Mouse (Mus musculus): ENCODE data around the gene Mest. TPM values are rescaled to one million over a fixed set of nuclear protein-coding genes. Genes with fewer than 3 reads are reported as not detected.

The Mest gene
- polyA plus RNA-seq (2017; shearing (Covaris generic)) = 1 to 10 TPM; 1.2 to 1.6 TPM

DNA sequence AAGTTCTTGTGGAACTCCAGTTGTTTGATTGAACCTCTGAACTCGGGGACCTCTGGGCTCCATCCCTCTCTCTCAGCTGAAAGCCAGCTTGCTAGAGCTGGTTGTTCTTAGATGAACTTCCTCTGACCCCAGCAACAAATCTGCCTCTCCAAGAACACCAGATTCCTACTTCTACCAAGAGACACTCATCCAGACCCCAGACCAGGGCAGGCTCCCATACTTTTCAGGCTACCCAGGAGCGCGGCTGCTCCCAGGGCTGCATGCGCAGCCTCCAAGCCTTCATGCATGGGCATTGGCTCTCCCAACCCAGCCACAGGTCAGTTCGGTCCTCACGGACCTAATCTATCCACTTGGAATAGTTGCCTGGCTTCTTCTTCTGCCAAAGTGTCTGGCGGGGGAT lies at the start of gene Mest:
TSS of gene Mest (plus strand) at position 217 of the 400 bp plus-strand sequence.
- no peak for ATAC-seq

DNA sequence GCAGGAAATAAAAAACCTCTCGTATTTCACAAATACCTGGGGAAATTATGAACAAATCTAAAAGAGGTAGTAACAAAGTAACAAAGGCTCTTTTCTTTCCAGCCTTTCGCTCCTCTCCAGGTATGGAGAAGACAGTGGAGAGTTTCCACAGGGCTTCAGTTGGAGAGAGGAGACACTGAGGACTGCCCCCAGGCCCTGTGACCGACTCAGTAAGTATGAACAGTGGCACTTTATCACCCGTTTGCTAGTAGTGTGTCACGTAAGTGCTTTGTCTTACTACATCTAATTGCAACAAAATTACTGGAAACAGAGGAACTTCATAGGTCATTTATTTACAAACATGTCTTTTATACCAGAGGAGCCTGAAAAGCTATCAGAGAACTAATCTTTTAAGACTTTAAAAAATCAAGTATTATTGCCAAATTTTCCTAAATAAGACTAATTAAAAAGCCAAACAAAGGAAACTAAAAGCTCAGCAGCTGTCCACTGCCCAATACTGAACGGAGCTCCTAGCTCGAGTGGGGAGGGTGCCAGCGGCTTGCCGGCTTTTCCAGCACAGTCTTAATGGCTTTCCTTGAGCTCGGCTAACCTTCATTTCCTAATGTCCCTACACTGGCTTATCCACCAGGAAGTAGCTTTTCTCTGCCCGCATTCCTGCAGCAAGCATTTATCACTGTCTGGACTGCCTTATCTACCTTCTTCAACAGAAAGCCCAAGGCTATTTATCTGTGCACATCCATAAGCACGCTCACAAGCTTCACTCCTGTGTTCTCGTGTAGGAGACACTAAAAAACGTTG lies 49.4 kb upstream of the Mest start:
- ATAC-seq = no peak

DNA sequence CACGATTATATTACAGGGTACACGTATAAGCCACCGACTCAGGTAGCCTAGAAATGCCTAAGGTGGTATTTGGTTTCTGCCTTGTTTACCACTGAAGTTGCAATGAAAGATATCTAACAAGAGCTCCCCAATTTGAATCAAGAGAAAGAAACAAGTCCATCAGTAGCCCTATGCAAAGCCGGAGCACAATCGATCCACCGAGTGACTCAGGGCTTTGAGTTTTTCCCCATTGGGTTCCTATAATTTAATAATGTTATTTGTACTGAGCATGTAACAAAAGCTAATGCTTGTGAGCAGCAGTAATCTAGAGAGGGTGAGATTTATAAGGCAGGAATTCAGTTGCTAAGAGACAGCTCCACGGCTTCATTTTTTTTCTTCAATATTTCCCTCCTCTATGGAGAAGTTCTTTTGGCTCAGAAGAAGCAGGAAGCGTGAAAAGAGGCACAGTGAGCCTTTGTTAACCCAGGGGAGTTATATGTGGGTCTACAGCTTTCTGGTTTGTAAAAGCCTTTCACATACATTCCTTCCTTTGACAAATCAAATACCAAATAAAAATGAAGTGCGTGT lies 48.5 kb upstream of the Mest start:
- ATAC-seq = no peak

DNA sequence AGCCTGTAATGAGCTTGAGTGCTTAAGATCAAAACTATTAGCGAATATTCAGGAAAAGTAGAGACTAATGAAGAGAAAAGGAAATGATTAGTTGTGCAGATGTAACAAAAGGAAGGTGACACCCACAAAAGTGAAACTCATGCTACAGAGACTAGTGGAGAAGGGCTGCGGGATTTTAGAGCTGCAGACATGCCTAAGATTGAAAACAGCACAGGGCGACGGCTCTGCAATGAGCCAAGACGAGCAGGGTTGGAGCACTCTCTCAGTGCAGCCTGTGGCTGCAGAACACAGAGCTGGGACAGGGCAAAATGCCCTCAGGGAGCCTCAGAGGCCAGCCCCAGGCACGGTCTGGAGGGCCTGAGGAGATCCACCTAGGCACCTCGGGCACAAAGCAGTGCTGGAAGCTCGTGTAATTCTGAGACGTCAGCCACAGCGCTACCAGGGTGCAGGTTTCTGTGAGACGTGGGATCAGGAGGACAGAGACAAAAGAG lies 48.0 kb upstream of the Mest start:
- ATAC-seq = no peak

DNA sequence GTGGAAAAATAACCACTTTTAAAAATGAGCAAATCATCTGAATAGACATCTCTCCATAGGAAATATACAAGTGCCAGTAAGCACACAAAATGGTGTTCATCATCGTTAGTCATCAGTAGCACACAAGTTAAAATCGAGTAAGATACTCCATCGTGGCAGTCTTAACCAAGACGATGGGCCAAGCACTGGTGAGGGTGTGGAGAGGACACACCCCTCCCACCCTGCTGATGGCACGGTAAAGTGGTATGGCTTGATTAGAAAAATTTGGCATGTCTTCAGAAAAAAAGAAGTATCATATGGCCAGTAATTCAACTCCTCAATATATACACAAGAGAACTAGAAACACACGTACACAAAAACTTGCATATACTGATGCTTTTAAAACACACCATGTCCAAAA lies 46.8 kb upstream of the Mest start:
- ATAC-seq = no peak

DNA sequence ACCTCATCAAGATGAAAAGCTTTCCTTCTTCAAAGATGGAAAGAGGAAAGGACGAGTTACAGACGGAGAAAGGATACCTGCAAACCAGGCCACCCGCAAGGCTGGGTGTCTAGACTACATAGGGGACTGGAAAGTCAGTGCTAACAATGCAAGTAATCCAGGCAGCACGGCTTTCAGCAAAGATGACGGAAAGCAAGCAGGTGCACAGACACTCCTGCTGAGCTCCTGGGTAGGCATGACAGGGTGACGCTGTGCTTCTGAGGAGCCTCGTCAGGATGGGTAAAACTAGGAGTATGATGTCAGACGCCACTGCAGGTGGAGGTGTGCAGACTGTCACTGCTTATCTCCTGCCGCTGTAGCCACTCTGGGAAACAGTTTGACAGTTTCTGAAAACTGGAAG lies 45.8 kb upstream of the Mest start:
- ATAC-seq = no peak

DNA sequence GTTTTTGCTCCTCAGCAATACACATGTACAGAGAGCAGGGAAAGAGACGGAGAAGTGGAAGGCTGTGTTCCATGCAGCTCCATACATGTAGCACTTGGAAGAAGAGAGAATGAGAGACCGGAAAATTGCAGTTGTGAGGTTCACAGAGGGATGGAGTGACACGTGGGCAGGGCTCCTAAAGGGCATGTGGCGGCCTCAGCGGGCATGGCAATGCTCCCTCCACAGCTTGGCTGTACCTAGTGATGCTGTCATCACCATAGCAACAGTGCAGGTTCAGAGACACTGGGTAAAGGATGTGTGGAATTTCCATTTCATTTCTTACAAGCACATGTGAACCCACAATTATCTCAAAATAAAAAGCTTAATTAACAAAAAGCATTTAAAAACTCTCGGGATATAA lies 44.9 kb upstream of the Mest start:
- no peak for ATAC-seq

DNA sequence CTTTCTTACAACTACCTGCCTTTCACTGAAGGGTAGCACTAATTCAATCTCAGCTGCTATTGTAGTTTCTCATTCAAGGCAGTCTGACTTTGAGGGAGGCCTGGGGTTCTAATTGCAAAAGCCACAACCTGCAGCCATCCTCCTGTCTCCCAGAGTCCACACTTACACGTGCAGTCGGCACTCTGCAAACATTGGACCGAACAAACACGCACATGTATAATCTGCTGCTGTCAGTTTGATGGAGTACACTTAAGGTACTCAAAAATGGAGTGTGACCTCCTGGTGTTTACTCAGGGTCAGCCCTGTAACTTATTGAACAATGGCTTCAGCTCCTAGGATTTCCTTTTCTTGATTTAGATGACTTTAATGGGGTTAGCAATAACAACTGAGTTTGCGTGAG lies 43.8 kb upstream of the Mest start:
- no peak for ATAC-seq

DNA sequence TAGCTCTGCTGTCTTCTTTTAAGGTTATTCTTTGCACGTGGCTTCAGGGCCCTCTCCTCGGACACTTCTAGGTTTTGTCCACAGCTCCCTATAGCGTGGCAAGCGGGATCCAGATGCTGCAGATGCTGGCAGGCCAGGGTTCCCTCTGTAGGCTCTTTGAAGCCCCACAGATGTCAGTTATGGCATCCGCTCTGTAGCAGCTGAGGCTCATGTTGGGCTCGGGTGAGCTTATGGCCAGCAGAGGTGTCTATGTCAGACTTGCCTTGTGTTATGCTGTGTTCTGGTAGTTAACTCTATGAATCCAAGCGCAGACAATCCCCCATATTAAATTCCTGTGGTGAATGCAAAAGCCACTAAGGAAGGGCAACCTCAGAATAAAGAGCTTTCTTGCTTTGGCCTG lies 42.9 kb upstream of the Mest start:
- no peak for ATAC-seq

DNA sequence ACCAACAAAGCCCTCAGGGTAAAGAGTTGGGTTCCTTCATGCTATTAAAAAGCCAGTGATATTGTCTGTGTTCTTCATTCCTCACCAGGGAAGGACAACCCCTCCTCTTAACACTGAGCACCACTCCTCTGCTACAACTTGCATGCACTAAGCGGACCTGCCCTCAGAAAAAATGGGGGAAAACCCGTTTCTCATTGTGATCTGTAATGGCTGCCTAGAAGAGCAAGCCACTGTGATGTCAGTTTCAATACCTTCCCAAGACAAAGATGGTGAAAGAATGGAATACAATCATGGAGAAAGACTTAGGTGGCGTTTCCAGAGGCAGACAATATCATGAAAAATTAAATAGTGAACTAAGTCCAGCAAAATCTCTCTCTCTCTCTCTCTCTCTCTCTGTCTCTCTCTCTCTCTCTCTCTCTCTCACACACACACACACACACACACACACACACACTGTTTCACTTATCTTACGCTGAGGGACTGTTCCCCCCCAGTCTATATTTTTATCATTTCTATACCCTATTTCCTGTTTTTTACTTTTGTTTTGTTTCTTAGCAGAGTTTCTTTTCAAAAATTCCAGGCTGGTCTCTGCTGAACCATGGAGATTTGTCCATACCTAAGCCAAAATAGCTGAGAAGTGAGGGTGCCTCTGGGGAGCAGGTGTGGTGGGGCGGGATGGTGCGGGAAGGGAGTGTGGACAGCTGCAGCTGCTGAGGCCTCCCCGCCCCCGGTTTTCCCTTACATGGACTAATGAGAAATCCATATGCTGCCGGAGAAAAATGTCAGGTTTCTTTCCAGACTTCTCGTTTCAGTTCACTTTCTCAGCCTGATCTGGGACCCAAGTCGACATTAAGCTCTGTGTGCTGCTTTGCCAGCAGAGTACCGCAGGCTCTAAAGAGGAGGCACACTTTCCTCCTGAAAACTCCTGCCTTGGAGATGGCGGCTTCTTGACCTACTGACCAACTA lies 41.1 kb upstream of the Mest start:
- no peak for ATAC-seq

DNA sequence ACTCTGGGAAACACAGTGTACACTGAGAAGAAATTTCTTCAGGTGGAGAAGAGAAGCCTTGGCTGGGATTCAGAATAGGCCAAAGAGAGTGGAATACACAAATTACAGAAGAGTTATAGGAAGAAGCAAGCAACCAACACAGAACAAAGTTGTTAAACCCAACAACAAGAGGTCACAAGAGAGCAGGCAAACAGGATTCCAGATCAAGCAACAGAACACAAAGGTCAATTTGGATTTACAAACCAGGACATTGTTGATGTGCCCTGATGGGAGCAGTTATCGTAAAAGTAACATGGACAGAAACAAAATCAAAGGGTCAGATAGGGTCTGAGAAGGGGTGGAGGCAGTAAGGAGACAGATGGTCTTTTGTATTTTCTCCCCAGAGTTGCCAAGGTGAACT lies 38.8 kb upstream of the Mest start:
- no peak for ATAC-seq

DNA sequence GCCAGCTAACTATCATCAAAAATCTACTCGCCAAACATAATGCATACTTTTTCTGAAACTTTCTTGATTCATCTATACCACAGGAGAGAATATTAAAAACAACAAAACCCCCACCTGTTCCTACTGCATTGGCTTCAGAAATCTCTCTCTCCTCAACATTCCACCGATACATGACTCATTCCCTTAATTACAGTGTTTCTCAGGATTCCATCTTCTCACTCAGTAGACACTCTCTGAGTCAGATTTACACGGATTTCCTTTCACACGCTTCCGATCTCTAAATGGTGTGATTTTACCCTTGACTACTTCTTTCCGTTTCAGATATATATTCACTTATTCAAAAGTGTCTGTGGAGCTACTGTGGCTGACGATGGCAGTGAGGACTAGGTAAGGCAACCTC lies 36.1 kb upstream of the Mest start:
- no peak for ATAC-seq

DNA sequence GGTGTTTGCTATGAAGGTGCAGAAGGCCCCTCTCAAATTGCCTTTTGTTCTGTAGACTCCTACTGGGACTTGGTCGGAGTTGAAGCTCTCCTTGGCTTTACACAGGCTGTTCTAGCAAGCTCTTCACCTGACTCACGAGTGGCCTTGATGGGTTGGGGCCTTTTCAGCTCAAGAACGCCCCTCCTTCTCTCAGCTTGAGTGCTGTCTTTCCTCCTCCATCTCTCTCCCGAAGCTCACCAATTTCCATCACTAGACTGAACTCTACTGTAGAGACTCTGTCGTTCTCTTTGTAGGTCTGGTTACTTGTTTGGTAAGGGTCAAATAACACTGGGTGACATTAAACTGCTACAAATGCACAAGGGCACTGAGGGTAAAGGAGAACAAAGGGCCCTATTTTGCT lies 30.5 kb upstream of the Mest start:
- no peak for ATAC-seq

DNA sequence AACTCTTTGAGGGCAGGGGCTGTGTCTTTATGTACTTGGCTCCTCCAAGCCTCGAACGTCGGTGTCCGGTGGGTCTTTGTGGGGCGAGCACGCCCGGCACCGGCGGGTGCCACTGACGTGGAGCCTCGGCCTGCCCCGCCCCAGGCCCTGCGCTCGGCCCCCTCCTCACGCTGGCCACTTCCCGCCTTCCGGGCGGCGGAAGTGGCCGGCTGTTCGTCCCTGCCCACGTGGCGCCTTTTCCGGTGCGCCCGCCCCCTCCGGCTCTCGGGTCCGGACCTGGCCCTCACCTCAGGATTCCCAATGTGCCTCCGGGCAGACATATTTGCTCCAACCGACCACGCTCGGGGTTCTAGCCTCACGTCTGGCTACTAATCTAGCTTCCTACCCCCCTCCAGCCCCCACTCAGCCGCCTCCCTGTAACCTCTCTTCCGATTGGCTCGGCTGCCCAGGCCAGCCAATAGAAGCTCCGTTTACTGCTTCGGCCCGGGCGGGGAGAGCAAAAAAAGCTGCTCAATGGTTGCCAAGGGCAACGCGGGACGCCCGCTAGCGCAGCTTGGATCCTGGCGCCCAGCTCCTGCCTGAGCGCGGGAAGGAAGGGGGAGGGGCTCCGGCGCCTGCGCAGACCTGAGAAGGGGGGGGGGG lies 29.9 kb upstream of the Mest start, which contains the start of gene Cep41:
TSS of gene Cep41 (minus strand) at position 400 of the 642 bp plus-strand sequence.
- peak; percentile 92 for ATAC-seq

DNA sequence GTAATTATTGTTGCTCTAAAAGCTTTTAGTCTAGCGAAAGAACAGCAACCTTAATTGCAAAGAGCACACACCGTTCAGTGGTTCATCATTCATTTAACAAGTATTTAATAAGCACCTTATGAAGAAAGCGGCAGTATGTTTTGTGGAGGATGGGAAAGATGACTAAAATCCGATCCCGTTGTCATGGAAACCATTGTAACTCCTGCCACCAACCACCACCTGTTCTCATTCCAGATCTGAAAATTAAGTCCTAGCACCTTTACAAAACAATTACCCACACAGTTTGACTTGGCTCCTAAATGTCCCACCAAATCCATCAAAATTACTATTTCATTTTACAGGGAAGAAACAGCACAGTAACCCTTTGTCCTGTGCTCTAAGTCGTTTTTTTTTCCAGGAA lies 29.1 kb upstream of the Mest start:
- peak; percentile 3 for ATAC-seq

DNA sequence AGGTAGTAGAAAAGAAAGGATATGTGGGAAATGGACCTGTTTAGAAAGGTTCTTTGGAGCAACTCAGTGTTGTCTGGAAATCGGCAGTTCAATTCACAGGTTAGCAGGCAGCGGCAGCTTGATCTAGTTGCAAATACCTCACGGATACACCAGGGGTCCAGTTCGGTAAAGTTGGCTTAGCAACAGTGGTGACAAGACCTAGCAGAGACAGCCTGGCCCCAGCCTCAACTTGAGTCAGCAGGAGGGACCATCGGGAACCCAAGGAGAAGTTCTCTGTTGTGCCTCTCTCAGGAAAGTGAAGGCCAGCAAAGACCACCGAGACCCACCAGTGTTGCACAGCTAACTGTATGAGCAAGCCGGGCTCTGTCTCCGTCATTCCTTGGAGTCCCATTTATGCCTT lies 28.2 kb upstream of the Mest start:
- no peak for ATAC-seq

DNA sequence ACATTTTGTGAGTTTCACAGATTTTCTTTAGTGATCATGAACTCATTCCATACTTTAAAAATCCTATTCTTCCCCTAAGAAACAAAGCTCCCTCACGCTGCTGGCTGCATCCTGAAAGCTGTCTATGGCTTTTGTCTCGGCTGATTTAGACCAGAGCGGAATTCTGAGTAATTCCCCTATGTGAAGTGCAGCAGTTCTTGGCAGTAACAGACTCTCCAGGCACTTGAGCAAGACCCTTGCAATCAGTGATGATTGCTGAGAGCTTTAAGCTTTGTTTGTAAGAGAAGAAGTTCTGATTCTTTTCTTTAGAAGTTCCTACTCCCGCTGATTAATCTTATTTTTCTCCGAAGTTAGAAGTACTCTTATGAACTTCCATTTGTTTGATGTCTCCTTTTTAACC lies 25.9 kb upstream of the Mest start:
- ATAC-seq = no peak

DNA sequence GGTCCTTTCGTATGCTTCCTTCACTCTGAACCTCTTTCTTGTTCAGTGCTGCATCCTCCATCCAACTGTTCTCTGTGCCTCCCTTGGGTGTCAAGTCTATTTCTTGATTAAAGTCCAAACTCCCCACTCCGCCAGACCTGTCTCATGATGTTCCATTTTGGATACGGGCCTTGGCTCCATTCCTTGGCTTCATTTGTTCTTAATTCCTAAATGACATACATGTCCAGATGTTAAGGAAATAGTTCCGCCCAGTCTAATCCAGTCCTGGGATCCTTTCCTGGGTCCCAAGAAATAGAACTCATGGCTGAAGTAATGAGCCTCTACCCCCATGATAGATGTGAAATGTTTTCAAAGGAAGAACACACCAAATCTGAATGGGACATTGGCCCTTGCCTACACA lies 25.3 kb upstream of the Mest start:
- no peak for ATAC-seq

DNA sequence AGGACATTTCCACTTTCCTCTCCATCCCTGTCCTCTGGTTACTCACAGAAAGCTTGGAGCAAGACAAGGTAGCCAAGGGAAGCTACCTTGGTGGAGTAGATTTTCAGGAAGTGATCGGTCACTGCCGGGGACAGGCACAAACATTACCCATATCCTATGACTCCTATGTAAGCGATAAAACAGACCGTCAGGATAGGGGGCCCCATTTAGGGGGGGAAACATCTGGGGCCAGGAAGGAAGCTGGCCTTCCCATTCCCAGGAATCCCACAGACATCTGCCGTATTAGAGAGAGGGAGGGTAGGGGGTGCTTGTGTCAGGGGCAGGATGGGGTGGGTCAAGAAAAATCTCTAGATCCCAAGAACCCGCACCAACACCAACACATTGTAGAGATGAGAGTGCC lies 23.2 kb upstream of the Mest start:
- ATAC-seq = no peak

DNA sequence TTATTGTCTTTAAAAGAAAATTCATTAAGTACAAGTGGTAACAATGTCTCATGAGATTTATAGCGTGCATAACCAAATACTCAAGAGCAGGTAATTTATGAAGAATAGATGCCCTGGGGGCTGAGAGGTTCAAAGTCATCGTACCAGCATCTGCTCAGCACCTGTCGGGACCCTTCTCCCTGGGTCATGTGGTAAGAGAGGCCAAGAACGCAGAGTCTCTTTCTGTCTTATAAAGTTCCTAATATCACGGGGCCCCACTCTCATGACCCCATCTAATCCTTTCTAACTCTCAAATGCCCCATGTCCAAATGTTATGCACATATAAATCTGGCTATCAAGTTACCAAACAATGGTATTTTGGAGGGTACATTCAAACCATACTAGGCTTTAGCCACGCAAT lies 20.5 kb upstream of the Mest start:
- no peak for ATAC-seq

DNA sequence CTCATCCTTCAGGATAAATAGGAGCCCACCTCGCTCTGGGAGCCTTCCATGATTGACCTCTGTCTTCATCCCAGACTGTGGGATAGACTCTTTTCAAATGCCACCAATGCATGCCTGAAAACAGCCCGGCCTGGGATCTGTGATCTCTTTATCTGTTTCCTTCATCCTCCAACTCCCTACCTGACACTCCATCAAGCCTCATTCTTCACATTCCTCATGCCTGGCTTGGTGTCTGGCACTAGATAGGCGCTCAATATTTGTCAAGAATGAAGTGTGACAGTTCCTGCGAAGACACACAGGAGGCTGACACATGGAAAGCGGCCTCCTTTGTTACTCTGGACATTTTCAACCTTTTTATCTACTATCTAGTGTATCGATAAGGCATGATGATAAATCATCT lies 19.9 kb upstream of the Mest start:
- no peak for ATAC-seq

DNA sequence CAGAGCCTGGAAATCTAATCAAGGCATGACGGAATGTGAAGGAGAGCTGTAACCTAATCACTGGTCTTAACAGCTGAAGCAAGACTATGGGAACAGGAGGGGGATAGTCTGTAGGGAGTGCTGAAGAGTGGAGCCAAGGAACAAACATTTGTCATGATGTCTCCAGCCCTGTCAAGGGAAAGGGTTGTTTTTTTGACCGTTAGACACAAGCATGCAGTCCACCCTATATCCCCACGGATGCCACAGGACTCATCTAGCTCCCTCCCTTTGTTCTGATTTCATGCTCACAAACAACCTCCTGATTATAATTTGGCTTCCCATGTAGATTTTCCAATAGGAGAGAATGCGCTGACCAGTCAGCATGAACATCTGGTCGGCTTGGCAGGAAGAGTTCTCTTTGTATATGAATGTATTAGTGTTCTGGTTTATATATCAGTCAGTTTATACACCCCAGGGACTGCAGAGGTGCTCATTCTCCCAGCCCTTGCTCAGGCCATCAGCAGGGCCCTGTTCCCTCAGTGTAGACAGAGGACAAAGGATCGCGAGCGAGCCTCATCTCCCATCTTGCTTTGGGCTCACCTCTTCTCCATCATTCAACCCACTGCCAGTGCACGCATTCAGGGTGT lies 19.3 kb upstream of the Mest start:
- ATAC-seq = no peak
